Comparison of ENCODE assay signal across 22 mouse cellular contexts in genomic region chr17:34292570-34292969, GRCm38 (mm10). TPM values are rescaled to one million over a fixed set of nuclear protein-coding genes. Genes with fewer than 3 reads are reported as not detected.
DNase-seq lines count a peak whose midpoint lies in the region; ATAC-seq and TF ChIP-seq lines count a peak whose summit lies in the region.
"Had no signal": no experiment of that assay in that cellular context is flagged by ENCODE, and none has a peak within 500 bp of the region (broad histone marks: within the 10 kb centered on the region; RNA-seq: fewer than 3 reads in every experiment).

No protein-coding gene starts in this region.

- H3K27ac ChIP-seq in heart, embryonic 11.5 days (ENCODE audit: low read depth, low read length), result no peak overlapping the region
- peak overlapping the region; percentile 66 for H3K27ac ChIP-seq in small intestine, adult 2 months (ENCODE audit: insufficient read depth, low read depth, low read length)
- H3K27ac ChIP-seq in liver, postnatal 0 days (ENCODE audit: low read depth), result no peak overlapping the region
- H3K27ac ChIP-seq: embryonic facial prominence, embryonic 10.5 days; embryonic facial prominence, embryonic 12.5 days; forebrain, embryonic 13.5 days; forebrain, embryonic 15.5 days had no signal

- H3K4me3 ChIP-seq in heart, embryonic 11.5 days (ENCODE audit: low read depth, low read length), result no peak overlapping the region
- H3K4me3 ChIP-seq in small intestine, adult 2 months (ENCODE audit: low read depth, low read length), result no peak overlapping the region
- H3K4me3 ChIP-seq in liver, postnatal 0 days (ENCODE audit: low read depth, low read length), result no peak overlapping the region
- H3K4me3 ChIP-seq: embryonic facial prominence, embryonic 10.5 days; embryonic facial prominence, embryonic 12.5 days; forebrain, embryonic 13.5 days; forebrain, embryonic 15.5 days had no signal

- TF ChIP-seq CTCF in small intestine, adult 2 months (IDR thresholded peaks at IDR 0.05; ENCODE audit: extremely low read depth, insufficient read length, insufficient replicate concordance, low read depth, low read length), result no peak
- TF ChIP-seq CTCF in liver, postnatal 0 days (IDR thresholded peaks at IDR 0.05; ENCODE audit: low read depth), result no peak

- no peak for ATAC-seq in heart, embryonic 11.5 days (replicated peaks; ENCODE audit: insufficient number of reproducible peaks, low FRiP score, low TSS enrichment)
- ATAC-seq in liver, postnatal 0 days, result no peak
- ATAC-seq: forebrain, embryonic 13.5 days; forebrain, embryonic 15.5 days; forebrain, postnatal 0 days had no signal

- no peaks in the 10 kb centered on the region for H3K9me3 ChIP-seq in heart, embryonic 11.5 days (replicated peaks; ENCODE audit: control insufficient read depth, low read length)
- H3K9me3 ChIP-seq in liver, postnatal 0 days (ENCODE audit: low read length), result no peaks in the 10 kb centered on the region
- H3K9me3 ChIP-seq: embryonic facial prominence, embryonic 10.5 days; embryonic facial prominence, embryonic 12.5 days; forebrain, embryonic 13.5 days; forebrain, embryonic 15.5 days had no signal

- no peaks in the 10 kb centered on the region for H3K36me3 ChIP-seq in heart, embryonic 11.5 days (ENCODE audit: control insufficient read depth, insufficient read depth, low read length)
- no peaks in the 10 kb centered on the region for H3K36me3 ChIP-seq in small intestine, adult 2 months (ENCODE audit: control insufficient read depth, insufficient read depth, low read length)
- H3K36me3 ChIP-seq in liver, postnatal 0 days (replicated peaks; ENCODE audit: insufficient read depth, low read length), result no peaks in the 10 kb centered on the region
- H3K36me3 ChIP-seq: embryonic facial prominence, embryonic 10.5 days; embryonic facial prominence, embryonic 12.5 days; forebrain, embryonic 15.5 days had no signal

- H3K9ac ChIP-seq in heart, embryonic 11.5 days (ENCODE audit: low read depth, low read length), result no peak overlapping the region
- H3K9ac ChIP-seq in liver, postnatal 0 days (replicated peaks), result no peak overlapping the region
- H3K9ac ChIP-seq: embryonic facial prominence, embryonic 12.5 days; forebrain, embryonic 13.5 days; forebrain, embryonic 15.5 days; forebrain, postnatal 0 days had no signal

- H3K27me3 ChIP-seq in heart, embryonic 11.5 days (ENCODE audit: control insufficient read depth, insufficient read depth, low read length), result peaks cover 3% of the 10 kb centered on the region; the same call in 1 of the 2 replicates
- no peaks in the 10 kb centered on the region for H3K27me3 ChIP-seq in small intestine, adult 2 months (ENCODE audit: control insufficient read depth, insufficient read depth, low read length)
- 0 out of 2 replicates have a peak, but pooled peaks cover 3% of the 10 kb centered on the region for H3K27me3 ChIP-seq in liver, postnatal 0 days (ENCODE audit: insufficient read depth, low read length)
- H3K27me3 ChIP-seq: embryonic facial prominence, embryonic 12.5 days; forebrain, embryonic 13.5 days; forebrain, embryonic 15.5 days had no signal

- no peak for TF ChIP-seq POLR2A in small intestine, adult 2 months (IDR thresholded peaks at IDR 0.05; ENCODE audit: low read depth, low read length)

- no peaks in the 10 kb centered on the region for H3K4me1 ChIP-seq in heart, embryonic 11.5 days (ENCODE audit: control insufficient read depth, insufficient read depth, low read length)
- H3K4me1 ChIP-seq in small intestine, adult 2 months (ENCODE audit: control insufficient read depth, insufficient read depth, insufficient read length, low read length), result peaks cover 6% of the 10 kb centered on the region; the same call in 1 of the 2 replicates
- H3K4me1 ChIP-seq in liver, postnatal 0 days (ENCODE audit: insufficient read depth), result peaks cover 4% of the 10 kb centered on the region; the same call in 1 of the 2 replicates
- H3K4me1 ChIP-seq: embryonic facial prominence, embryonic 12.5 days; forebrain, embryonic 15.5 days had no signal

- peak; percentile 71 for DNase-seq in heart, adult 11 months
- peak; percentile 52 for DNase-seq in A20 (ENCODE audit: low read depth, low spot score)
- DNase-seq in liver, postnatal 0 days, result no peak
- DNase-seq: adrenal gland, adult 2 months; adrenal gland, postnatal 10 days; adrenal gland, postnatal 25 days; cerebellum, adult 11-12 months; cerebellum, adult 2 months; cerebellum, adult 9-10 months; cerebellum, postnatal 10 days; cerebellum, postnatal 25 days; forebrain, postnatal 0 days had no signal

- 86% methylated on average over 4 of the region's 4 CpGs for WGBS in heart, embryonic 11.5 days (ENCODE audit: insufficient replicate concordance)
- whole genome bisulfite sequencing in small intestine, adult 2 months, result 80% methylated on average over 4 of the region's 4 CpGs
- 78% methylated on average over 4 of the region's 4 CpGs for WGBS in liver, postnatal 0 days (ENCODE audit: insufficient replicate concordance)

- TF ChIP-seq EP300 in liver, postnatal 0 days (IDR thresholded peaks at IDR 0.05; ENCODE audit: low read depth), result no peak

- no peak overlapping the region for H3K4me2 ChIP-seq in heart, embryonic 11.5 days
- no peak overlapping the region for H3K4me2 ChIP-seq in liver, postnatal 0 days (ENCODE audit: low read depth, low read length)
- H3K4me2 ChIP-seq: embryonic facial prominence, embryonic 12.5 days; forebrain, embryonic 13.5 days; forebrain, embryonic 15.5 days had no signal

RNA-seq across cellular contexts. Expression of gene H2-Aa, which starts 4.9 kb away (rescaled TPM):
- not detected in 2 replicates for polyA plus RNA-seq in heart, embryonic 11.5 days (2014; fragmentation: Nextera tagmentation; extraction: Ambion mirVana)
- 155 and 792 TPM in 2 replicates for polyA plus RNA-seq in small intestine, adult 2 months (2012; rRNA removed)
- 12.0 and 15.3 TPM in 2 replicates for polyA plus RNA-seq in liver, postnatal 0 days (2015; fragmentation: Nextera tagmentation; extraction: Ambion mirVana)
- polyA plus RNA-seq: C2C12; embryonic facial prominence, embryonic 10.5 days; forebrain, embryonic 11.5 days; forebrain, embryonic 15.5 days had no signal

RNA-seq across cellular contexts. Expression of gene H2-Eb1, which starts 13.1 kb away (rescaled TPM):
- polyA plus RNA-seq in heart, embryonic 11.5 days (2014; fragmentation: Nextera tagmentation; extraction: Ambion mirVana), result 1.5 and 2.3 TPM in 2 replicates
- 91.6 and 398 TPM in 2 replicates for polyA plus RNA-seq in small intestine, adult 2 months (2012; rRNA removed)
- polyA plus RNA-seq in liver, postnatal 0 days (2015; fragmentation: Nextera tagmentation; extraction: Ambion mirVana), result 8.2 and 9.3 TPM in 2 replicates
- polyA plus RNA-seq: C2C12 had no signal

RNA-seq across cellular contexts. Expression of gene H2-Eb2, which starts 32.9 kb away (rescaled TPM):
- not detected in 2 replicates for polyA plus RNA-seq in heart, embryonic 11.5 days (2014; fragmentation: Nextera tagmentation; extraction: Ambion mirVana)
- polyA plus RNA-seq in small intestine, adult 2 months (2012; rRNA removed), result 0.44 and 1.2 TPM in 2 replicates
- not detected in 2 replicates for polyA plus RNA-seq in liver, postnatal 0 days (2015; fragmentation: Nextera tagmentation; extraction: Ambion mirVana)
- polyA plus RNA-seq: C2C12; cortical plate, adult 2 months; embryonic facial prominence, embryonic 10.5 days; embryonic facial prominence, embryonic 12.5 days; embryonic facial prominence, embryonic 14.5 days; forebrain, embryonic 11.5 days; forebrain, embryonic 13.5 days had no signal

RNA-seq across cellular contexts. Expression of gene H2-Ab1, which starts 35.1 kb away (rescaled TPM):
- 11.7 and 13.5 TPM in 2 replicates for polyA plus RNA-seq in heart, embryonic 11.5 days (2014; fragmentation: Nextera tagmentation; extraction: Ambion mirVana)
- polyA plus RNA-seq in small intestine, adult 2 months (2012; rRNA removed), result 860 and 5,426 TPM in 2 replicates
- 22.7 and 24.9 TPM in 2 replicates for polyA plus RNA-seq in liver, postnatal 0 days (2015; fragmentation: Nextera tagmentation; extraction: Ambion mirVana)
- polyA plus RNA-seq: C2C12 had no signal

RNA-seq across cellular contexts. Expression of gene H2-Ob, which starts 53.9 kb away (rescaled TPM):
- polyA plus RNA-seq in heart, embryonic 11.5 days (2014; fragmentation: Nextera tagmentation; extraction: Ambion mirVana), result not detected in 2 replicates
- polyA plus RNA-seq in small intestine, adult 2 months (2012; rRNA removed), result 5.3 and 13.7 TPM in 2 replicates
- polyA plus RNA-seq in liver, postnatal 0 days (2015; fragmentation: Nextera tagmentation; extraction: Ambion mirVana), result 1.1 and 1.2 TPM in 2 replicates
- polyA plus RNA-seq: C2C12; embryonic facial prominence, embryonic 10.5 days; embryonic facial prominence, embryonic 12.5 days; forebrain, embryonic 11.5 days; forebrain, embryonic 13.5 days; forebrain, embryonic 15.5 days had no signal
